Mouse (Mus musculus): ENCODE data around the gene Tspan4. TPM values are rescaled to one million over a fixed set of nuclear protein-coding genes. Genes with fewer than 3 reads are reported as not detected.
A peak's percentile ranks its signal among the peaks of the same experiment; 100 is the strongest.

The Tspan4 gene
- polyA plus RNA-seq, 1 experiment from 2014 or later: 61.5 TPM

DNA sequence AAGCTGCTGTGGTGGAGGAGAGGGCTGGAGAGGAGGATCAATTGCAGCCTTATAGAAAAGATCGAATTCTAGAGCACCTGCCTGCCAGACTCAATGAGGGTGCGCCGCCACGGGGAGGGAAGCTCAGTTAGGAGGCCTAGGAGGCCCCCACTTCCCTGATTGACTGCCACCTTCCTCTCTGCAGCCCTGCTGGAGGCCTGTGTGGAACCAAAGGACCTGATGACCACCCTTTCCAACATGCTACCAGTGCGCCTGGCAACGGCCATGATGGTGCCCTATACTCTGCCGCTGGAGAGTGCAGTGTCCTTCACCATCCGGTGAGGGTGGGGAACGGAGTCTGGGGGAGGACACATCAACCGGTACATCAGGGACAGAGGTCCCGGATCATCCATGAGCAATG, 16.4 kb upstream of the Tspan4 start:
- H3K27me3 ChIP-seq (ENCODE audit: control insufficient read depth, insufficient read depth, low read length): peaks cover 21% of the 10 kb centered on the region
- peaks cover 29% of the 10 kb centered on the region for H3K4me1 ChIP-seq (ENCODE audit: control insufficient read depth, insufficient read depth, low read length)
- H3K9ac ChIP-seq (ENCODE audit: low read length): no peak overlapping the region
- peaks cover 22% of the 10 kb centered on the region for H3K36me3 ChIP-seq (ENCODE audit: control insufficient read depth, insufficient read depth)
- no peak overlapping the region for H3K4me2 ChIP-seq (ENCODE audit: low read depth, low read length)
- no peak overlapping the region for H3K4me3 ChIP-seq (ENCODE audit: low read length)
- ATAC-seq (replicated peaks; ENCODE audit: extremely low read depth, insufficient read depth, low FRiP score): no peak
- H3K27ac ChIP-seq (ENCODE audit: low read length): no peak overlapping the region
- 89% methylated on average over 11 of the region's 11 CpGs for WGBS
- H3K9me3 ChIP-seq (replicated peaks; ENCODE audit: control insufficient read depth, low read length): no peaks in the 10 kb centered on the region

DNA sequence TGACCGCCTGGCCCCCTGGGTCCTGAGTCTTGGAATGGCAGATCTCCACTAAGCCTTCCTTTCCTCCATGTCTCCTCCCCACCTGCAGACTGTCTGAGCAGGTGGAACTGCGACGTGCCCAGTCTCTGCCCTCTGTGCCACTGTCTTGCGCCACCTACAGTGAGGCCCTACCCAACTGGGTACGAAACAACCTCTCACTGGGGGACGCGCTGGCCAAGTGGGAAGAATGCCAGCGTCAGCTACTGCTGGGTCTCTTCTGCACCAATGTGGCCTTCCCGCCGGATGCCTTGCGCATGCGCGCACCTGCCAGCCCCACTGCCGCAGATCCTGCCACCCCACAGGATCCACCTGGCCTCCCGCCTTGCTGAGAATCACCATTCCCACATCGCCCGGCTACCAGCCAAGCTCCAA, 15.7 kb upstream of the Tspan4 start:
- no peak overlapping the region for H3K27ac ChIP-seq (ENCODE audit: low read length)
- H3K36me3 ChIP-seq (ENCODE audit: control insufficient read depth, insufficient read depth): peaks cover 22% of the 10 kb centered on the region
- no peak for ATAC-seq (replicated peaks; ENCODE audit: extremely low read depth, insufficient read depth, low FRiP score)
- H3K9me3 ChIP-seq (replicated peaks; ENCODE audit: control insufficient read depth, low read length): no peaks in the 10 kb centered on the region
- H3K4me1 ChIP-seq (ENCODE audit: control insufficient read depth, insufficient read depth, low read length): peaks cover 29% of the 10 kb centered on the region
- no peak overlapping the region for H3K4me2 ChIP-seq (ENCODE audit: low read depth, low read length)
- H3K4me3 ChIP-seq (ENCODE audit: low read length): no peak overlapping the region
- H3K27me3 ChIP-seq (ENCODE audit: control insufficient read depth, insufficient read depth, low read length): peaks cover 28% of the 10 kb centered on the region
- 86% methylated on average over 17 of the region's 17 CpGs for WGBS
- H3K9ac ChIP-seq (ENCODE audit: low read length): no peak overlapping the region

DNA sequence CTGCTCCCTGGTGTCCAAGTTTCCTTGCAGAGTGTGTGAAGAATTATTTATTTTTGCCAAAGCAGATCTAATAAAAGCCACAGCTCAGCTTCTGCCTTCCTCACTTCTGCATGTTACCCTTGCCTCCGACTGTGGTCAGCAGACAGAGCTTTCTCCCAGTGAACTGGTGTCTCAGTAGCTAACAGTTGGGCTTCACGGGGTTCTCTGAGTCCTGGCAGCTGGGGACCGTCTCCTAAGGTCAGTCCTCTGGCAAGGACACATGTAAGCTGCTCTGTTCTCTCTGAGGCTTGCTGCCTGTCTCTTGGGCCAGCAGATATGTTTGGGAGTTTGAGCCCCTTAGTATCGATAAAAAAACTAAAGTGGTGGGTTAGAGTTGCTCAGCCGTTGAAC, 15.0 kb upstream of the Tspan4 start:
- H3K27ac ChIP-seq (ENCODE audit: low read length): no peak overlapping the region
- no peak for ATAC-seq (replicated peaks; ENCODE audit: extremely low read depth, insufficient read depth, low FRiP score)
- 62% methylated on average over 5 of the region's 5 CpGs for WGBS
- no peak overlapping the region for H3K4me2 ChIP-seq (ENCODE audit: low read depth, low read length)
- no peak overlapping the region for H3K9ac ChIP-seq (ENCODE audit: low read length)
- peaks cover 29% of the 10 kb centered on the region for H3K4me1 ChIP-seq (ENCODE audit: control insufficient read depth, insufficient read depth, low read length)
- H3K36me3 ChIP-seq (ENCODE audit: control insufficient read depth, insufficient read depth): peaks cover 22% of the 10 kb centered on the region
- H3K9me3 ChIP-seq (replicated peaks; ENCODE audit: control insufficient read depth, low read length): no peaks in the 10 kb centered on the region
- H3K4me3 ChIP-seq (ENCODE audit: low read length): no peak overlapping the region
- peaks cover 32% of the 10 kb centered on the region for H3K27me3 ChIP-seq (ENCODE audit: control insufficient read depth, insufficient read depth, low read length)

DNA sequence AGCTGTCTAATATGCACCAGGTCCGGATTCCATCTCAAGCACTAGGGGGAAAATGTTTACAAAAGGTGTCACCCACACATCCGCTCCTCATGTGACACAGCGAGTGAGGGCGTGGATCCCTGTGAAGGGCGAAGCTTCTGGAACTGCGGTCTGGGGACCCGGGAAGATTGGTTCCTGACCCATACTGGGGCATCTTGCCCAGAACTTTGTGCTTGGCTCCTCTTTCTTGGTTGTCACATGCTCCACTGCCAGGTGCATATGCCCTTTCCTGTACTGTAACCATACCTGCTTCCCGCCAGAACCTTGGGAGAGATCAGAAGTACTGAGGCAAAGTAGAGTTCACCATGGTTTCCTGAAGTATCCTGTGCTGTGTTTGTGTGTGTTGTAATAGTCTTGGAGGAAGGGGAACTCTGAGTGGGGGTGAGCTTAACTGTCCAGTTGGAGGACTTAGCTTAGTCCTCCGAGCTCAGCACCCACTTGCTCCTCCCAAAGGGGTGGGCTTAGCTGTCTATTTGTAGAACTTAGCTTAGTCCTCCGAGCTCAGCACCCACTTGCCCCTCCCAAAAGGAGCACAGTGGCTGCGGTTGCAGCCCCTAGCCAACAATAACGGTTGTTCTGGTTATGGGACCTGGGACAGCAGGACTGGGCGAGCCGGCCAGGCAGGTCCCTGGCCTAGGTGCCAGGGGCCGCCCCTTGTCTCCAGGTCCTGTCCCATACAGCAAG, 14.5 kb upstream of the Tspan4 start, which contains the start of gene Cracr2b:
Gene Cracr2b (plus strand): TSS at position 704 of the 723 bp plus-strand sequence.
- Histone ChIP-seq H3K4me3 (ENCODE audit: low read length) (peak within 1 kb of the TSS; percentile 66), H3K9ac (ENCODE audit: low read length) (peak within 1 kb of the TSS; percentile 71), H3K4me1 (ENCODE audit: control insufficient read depth, insufficient read depth, low read length) (peaks cover 33% of the 10 kb centered on the region), H3K36me3 (ENCODE audit: control insufficient read depth, insufficient read depth) (peaks cover 22% of the 10 kb centered on the region), H3K4me2 (ENCODE audit: low read depth, low read length) (peak within 1 kb of the TSS; percentile 87), H3K27ac (ENCODE audit: low read length) (peak within 1 kb of the TSS; percentile 34), H3K9me3 (replicated peaks; ENCODE audit: control insufficient read depth, low read length) (no peaks in the 10 kb centered on the region), H3K27me3 (ENCODE audit: control insufficient read depth, insufficient read depth, low read length) (peaks cover 32% of the 10 kb centered on the region)
- WGBS: 68% methylated on average over 15 of the region's 15 CpGs
- no peak for ATAC-seq (replicated peaks; ENCODE audit: extremely low read depth, insufficient read depth, low FRiP score)

DNA sequence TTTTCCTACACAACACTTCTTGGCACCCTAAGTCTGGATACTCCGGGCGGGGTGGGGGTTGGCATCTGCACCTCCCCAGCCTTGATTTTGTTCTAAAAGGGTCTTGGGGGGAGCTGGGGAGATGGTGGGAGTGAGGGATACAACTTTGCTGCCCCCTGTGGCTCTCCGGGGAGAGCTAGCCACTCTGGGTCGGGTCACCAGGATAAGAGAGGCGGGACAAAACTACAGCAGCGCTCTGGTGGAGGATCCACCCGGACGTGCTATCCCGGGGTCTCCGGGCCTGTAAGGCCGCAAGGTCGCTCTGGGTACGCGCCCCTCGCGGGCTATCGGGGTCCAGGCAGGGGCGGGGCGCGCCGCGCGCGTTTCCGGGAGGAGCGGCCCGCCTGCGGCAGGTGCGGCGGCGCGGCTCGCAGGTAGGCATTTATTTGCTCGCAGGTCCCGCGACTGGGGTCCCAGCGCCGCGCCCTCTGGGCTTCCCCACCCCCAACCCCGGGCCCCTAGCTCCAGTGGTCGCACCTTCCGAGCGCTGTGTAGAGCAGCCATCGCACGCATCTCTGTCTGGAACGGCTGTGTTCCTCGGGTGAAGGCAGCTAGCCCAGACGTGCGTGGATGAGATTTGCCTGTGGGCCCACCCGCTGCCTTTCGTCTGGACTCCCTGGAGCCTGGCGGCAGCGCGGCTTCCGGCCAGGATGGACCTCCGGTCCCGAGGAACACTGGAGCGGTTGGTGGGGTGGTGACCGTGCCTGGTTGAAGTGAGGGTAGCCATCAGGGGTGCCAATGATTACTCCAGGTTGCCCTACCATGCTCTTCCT, 13.3 kb upstream of the Tspan4 start:
- peaks cover 32% of the 10 kb centered on the region for H3K27me3 ChIP-seq (ENCODE audit: control insufficient read depth, insufficient read depth, low read length)
- H3K4me1 ChIP-seq (ENCODE audit: control insufficient read depth, insufficient read depth, low read length): peaks cover 27% of the 10 kb centered on the region
- H3K4me3 ChIP-seq (ENCODE audit: low read length): peak overlapping the region; percentile 66

DNA sequence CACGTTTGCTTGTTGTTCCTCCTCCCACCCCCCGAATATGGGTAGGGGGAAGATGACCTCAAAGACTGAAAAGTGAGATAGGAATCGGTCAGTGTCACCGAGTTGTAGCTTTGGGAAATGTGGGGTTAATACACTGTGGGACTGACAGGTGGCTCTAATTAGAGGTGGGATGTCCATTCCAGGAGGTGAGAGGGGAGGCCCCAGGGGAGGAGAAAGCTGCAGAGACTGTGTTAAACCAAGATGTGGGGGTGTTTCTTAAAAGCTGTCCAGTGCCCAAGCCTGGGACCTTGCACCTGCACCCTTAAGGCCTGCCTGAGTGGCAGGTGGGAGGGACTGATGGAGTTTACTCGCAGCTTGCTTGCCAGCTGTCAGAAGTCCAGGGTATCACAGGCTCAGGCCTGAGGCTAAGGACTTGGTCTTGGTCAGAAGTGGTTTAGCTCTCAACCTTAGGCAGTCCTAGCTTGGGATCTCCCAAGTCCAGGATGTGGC, 12.7 kb upstream of the Tspan4 start:
- peak overlapping the region; percentile 66 for H3K4me3 ChIP-seq (ENCODE audit: low read length)
- peak overlapping the region; percentile 71 for H3K9ac ChIP-seq (ENCODE audit: low read length)
- peak overlapping the region; percentile 34 for H3K27ac ChIP-seq (ENCODE audit: low read length)
- peaks cover 32% of the 10 kb centered on the region for H3K27me3 ChIP-seq (ENCODE audit: control insufficient read depth, insufficient read depth, low read length)
- H3K9me3 ChIP-seq (replicated peaks; ENCODE audit: control insufficient read depth, low read length): no peaks in the 10 kb centered on the region
- peak overlapping the region; percentile 87 for H3K4me2 ChIP-seq (ENCODE audit: low read depth, low read length)
- 16% methylated on average over 5 of the region's 5 CpGs for WGBS
- peaks cover 20% of the 10 kb centered on the region for H3K36me3 ChIP-seq (ENCODE audit: control insufficient read depth, insufficient read depth)
- ATAC-seq (replicated peaks; ENCODE audit: extremely low read depth, insufficient read depth, low FRiP score): no peak
- peaks cover 28% of the 10 kb centered on the region for H3K4me1 ChIP-seq (ENCODE audit: control insufficient read depth, insufficient read depth, low read length)

More for the DNA sequence above, 13.3 kb upstream of the Tspan4 start:
- Histone ChIP-seq H3K9ac (ENCODE audit: low read length) (peak overlapping the region; percentile 71), H3K27ac (ENCODE audit: low read length) (peak overlapping the region; percentile 34), H3K4me2 (ENCODE audit: low read depth, low read length) (peak overlapping the region; percentile 87), H3K36me3 (ENCODE audit: control insufficient read depth, insufficient read depth) (peaks cover 22% of the 10 kb centered on the region), H3K9me3 (replicated peaks; ENCODE audit: control insufficient read depth, low read length) (no peaks in the 10 kb centered on the region)
- no peak for ATAC-seq (replicated peaks; ENCODE audit: extremely low read depth, insufficient read depth, low FRiP score)
- WGBS: 3% methylated on average over 59 of the region's 59 CpGs

DNA sequence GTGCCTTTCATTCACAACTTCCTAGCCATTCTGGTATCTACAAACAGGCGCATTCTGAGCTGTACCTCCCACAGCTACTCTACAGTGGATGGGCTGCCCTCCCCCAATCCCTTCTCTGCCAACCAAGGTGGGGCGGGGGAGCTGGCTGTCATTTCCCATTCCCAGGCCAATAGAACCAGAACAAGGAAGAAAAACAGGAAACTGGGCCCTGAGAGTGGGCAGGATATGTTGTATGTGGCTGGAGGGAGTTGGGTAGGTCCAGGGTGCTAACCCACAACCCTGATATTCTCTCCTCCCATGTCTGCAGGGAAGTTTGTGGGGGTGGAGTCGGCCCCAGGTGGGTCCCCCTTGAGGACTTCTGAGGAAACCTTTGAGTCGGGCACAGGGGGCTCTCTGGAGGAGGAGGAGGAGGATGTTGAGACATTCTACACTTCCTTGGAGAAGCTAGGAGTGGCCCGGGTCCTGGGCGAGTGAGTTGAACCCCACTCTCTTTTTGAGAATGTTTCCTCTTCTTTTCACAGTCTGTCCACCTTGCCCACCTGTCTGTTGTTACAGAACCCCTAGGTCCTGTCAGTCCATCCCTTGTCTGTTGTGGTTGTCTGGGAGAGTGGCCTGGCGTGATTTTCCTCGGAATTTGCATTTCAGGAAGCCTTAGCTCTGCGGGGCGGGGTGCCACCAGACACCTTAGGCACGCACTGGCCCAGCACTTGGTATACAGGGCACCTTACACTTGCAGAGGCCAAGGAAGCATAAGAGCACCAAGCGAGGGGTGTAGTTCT, 11.0 kb upstream of the Tspan4 start:
- peak; percentile 5; the same call in 1 of the 2 replicates for ATAC-seq (replicated peaks; ENCODE audit: extremely low read depth, insufficient read depth, low FRiP score)
- WGBS: 37% methylated on average over 12 of the region's 12 CpGs
- peak overlapping the region; percentile 74 for H3K27ac ChIP-seq (ENCODE audit: low read length)

DNA sequence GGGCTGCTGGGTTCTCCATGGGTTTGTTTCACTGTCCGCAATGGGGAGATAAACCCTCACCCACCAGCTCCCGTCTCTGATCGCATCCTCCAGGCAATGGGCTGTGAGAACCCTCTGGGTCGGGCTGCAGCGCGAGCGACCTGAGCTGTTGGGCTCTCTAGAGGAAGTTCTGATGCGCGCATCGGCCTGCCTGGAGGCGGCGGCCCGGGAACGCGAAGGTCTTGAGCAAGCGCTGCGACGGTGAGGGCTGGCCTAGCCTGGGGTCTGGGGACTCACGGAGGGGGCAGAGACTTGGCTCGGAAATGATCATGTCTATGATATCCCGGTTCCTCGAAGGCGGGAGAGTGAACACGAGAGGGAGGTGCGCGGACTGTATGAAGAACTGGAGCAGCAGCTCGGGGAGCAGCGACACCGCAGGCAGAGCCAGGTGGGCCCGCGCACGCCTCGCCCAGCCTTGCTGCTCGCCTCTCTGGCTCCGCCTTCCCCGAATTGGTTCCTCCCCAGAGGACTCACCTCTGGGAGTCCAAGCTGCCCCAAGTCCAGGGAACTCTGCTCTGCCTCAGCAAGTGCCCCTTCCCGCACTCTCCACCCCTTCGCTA, 10.3 kb upstream of the Tspan4 start:
- H3K9me3 ChIP-seq (replicated peaks; ENCODE audit: control insufficient read depth, low read length): no peaks in the 10 kb centered on the region
- WGBS: 11% methylated on average over 38 of the region's 38 CpGs
- H3K4me2 ChIP-seq (ENCODE audit: low read depth, low read length): peak overlapping the region; percentile 56
- H3K27ac ChIP-seq (ENCODE audit: low read length): peak overlapping the region; percentile 74
- H3K27me3 ChIP-seq (ENCODE audit: control insufficient read depth, insufficient read depth, low read length): peaks cover 32% of the 10 kb centered on the region
- ATAC-seq (replicated peaks; ENCODE audit: extremely low read depth, insufficient read depth, low FRiP score): no peak
- peaks cover 45% of the 10 kb centered on the region for H3K4me1 ChIP-seq (ENCODE audit: control insufficient read depth, insufficient read depth, low read length)
- peaks cover 4% of the 10 kb centered on the region for H3K36me3 ChIP-seq (ENCODE audit: control insufficient read depth, insufficient read depth)
- H3K9ac ChIP-seq (ENCODE audit: low read length): peak overlapping the region; percentile 58
- peak overlapping the region; percentile 36 for H3K4me3 ChIP-seq (ENCODE audit: low read length)

More for the DNA sequence above, 11.0 kb upstream of the Tspan4 start:
- H3K9me3 ChIP-seq (replicated peaks; ENCODE audit: control insufficient read depth, low read length): no peaks in the 10 kb centered on the region
- peak overlapping the region; percentile 56 for H3K4me2 ChIP-seq (ENCODE audit: low read depth, low read length)
- H3K27me3 ChIP-seq (ENCODE audit: control insufficient read depth, insufficient read depth, low read length): peaks cover 32% of the 10 kb centered on the region
- H3K36me3 ChIP-seq (ENCODE audit: control insufficient read depth, insufficient read depth): peaks cover 10% of the 10 kb centered on the region; the same call in 1 of the 2 replicates
- H3K4me1 ChIP-seq (ENCODE audit: control insufficient read depth, insufficient read depth, low read length): peaks cover 38% of the 10 kb centered on the region
- H3K9ac ChIP-seq (ENCODE audit: low read length): peak overlapping the region; percentile 58
- peak overlapping the region; percentile 36 for H3K4me3 ChIP-seq (ENCODE audit: low read length)
